Mouse (Mus musculus) heart, adult 2 months (tissue): ENCODE data around the gene Mettl21e. TPM values are rescaled to one million over a fixed set of nuclear protein-coding genes. Genes with fewer than 3 reads are reported as not detected.

Experiments
- DNase-seq, 2 experiments: peaks; one replicate each; pipeline ENCODE4 v3.0.0; 2021
- H3K27ac ChIP-seq: fragments of 200-600 bp; 2 replicates; pipeline ENCODE4 v1.8.1; 2022
- H3K27me3 ChIP-seq: fragments of 200-500 bp; 2 replicates; pipeline ENCODE4 v1.6.1; 2012; ENCODE audit warnings: mild to moderate bottlenecking, low read length, inconsistent platforms, mixed read lengths; ENCODE audit not compliant: control insufficient read depth, insufficient read depth
- H3K36me3 ChIP-seq: fragments of 200-500 bp; 2 replicates; pipeline ENCODE4 v1.6.1; 2012; ENCODE audit warnings: low read length, inconsistent platforms; ENCODE audit not compliant: control insufficient read depth, insufficient read depth
- H3K4me1 ChIP-seq: fragments of 200-500 bp; 2 replicates; pipeline ENCODE4 v1.6.1; 2011; ENCODE audit warnings: low read length; ENCODE audit not compliant: control insufficient read depth, insufficient read depth
- H3K4me3 ChIP-seq: fragments of 200-600 bp; 2 replicates; pipeline ENCODE4 v1.8.1; 2022
- H3K79me2 ChIP-seq: fragments of 200-500 bp; replicated peaks from 2 replicates; pipeline ENCODE4 v1.6.1; 2012; ENCODE audit warnings: mild to moderate bottlenecking, inconsistent platforms, low read length, moderate library complexity, mixed read lengths; ENCODE audit not compliant: control insufficient read depth, insufficient read depth
- H3K9ac ChIP-seq: fragments of 200-500 bp; 2 replicates; pipeline ENCODE4 v1.6.1; 2012; ENCODE audit warnings: low read depth, mild to moderate bottlenecking, control low read depth, inconsistent platforms, low read length, mixed read lengths
- CTCF ChIP-seq: fragments of 200-600 bp; IDR thresholded peaks from 2 replicates; pipeline ENCODE4 v1.8.1; 2022; ENCODE audit warnings: antibody characterized with exemption, mild to moderate bottlenecking, moderate library complexity
- EP300 ChIP-seq: fragments of 200-500 bp; IDR thresholded peaks from 2 replicates; pipeline ENCODE4 v1.6.1; 2011; ENCODE audit warnings: low read depth, low read length, control low read depth; ENCODE audit not compliant: insufficient read depth
- POLR2A ChIP-seq: fragments of 200-500 bp; IDR thresholded peaks from 2 replicates; pipeline ENCODE4 v1.6.1; 2011; ENCODE audit warnings: mild to moderate bottlenecking, low read depth, low read length, control low read depth; ENCODE audit not compliant: insufficient read depth
- WGBS: fragments of 180-500 bp; shearing (Covaris S2); methylation state at CpG from one replicate; pipeline ENCODE4 v1.1.7; 2018; 5-methylcytosine and 5-hydroxymethylcytosine counted together
- intact Hi-C: fragments of 180-260 bp; cut with DNase I; formaldehyde crosslinking; loops from one replicate; pipeline ENCODE4 v1.15.1; 2025
- polyA plus RNA-seq: library from polyadenylated mRNA; depleted of rRNA; stranded (reverse); fragments of >200 nt; gene quantifications from 2 replicates; pipeline ENCODE4 v1.2.3, GENCODE M21; 2012
- total RNA-seq, 2 experiments: library from RNA; stranded (reverse); gene quantifications; 2 replicates each; pipeline ENCODE4 v1.2.3; 2021

The Mettl21e gene
- total and polyA plus RNA-seq, 3 experiments, result 0.11 TPM; not detected in 2

DNA sequence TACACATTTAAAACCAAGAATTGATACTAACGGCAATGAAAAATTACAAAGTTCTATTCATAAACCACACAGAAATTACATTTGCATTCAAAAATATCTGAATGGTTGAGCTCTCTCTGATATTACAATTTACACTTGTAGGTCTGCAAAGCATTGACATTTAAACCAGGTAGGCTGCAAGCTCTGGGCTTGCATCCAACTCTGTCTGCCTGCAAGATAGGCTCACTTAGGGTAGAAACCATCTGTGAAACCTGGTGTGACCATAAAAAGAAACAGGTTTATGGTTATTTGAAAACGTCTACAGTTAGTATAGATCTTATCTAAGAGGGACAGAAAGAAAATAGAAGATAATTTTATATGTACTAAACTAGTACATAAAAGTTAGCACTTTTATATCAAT, 1.6 kb downstream of the Mettl21e start:
- Histone ChIP-seq H3K27ac (no peak overlapping the region), H3K9ac (no peak overlapping the region), H3K4me3 (no peak overlapping the region), H3K79me2 (no peaks in the 10 kb centered on the region), H3K27me3 (no peaks in the 10 kb centered on the region), H3K4me1 (peaks cover 1% of the 10 kb centered on the region; the same call in 1 of the 2 replicates), H3K36me3 (no peaks in the 10 kb centered on the region)
- intact Hi-C loops, result no loop called here
- WGBS, result 43% methylated on average over 2 of the region's 2 CpGs
- no peak for DNase-seq
- no peak for TF ChIP-seq CTCF
- TF ChIP-seq POLR2A, result no peak
- no peak for TF ChIP-seq EP300

- Histone ChIP-seq H3K27ac (no peak overlapping the region; the same call in 1 of the 2 replicates), H3K4me1 (peaks cover 1% of the 10 kb centered on the region; the same call in 1 of the 2 replicates), H3K27me3 (no peaks in the 10 kb centered on the region), H3K36me3 (no peaks in the 10 kb centered on the region), H3K4me3 (no peak overlapping the region), H3K9ac (no peak overlapping the region), H3K79me2 (no peaks in the 10 kb centered on the region)
- intact Hi-C loops, result no loop called here
- WGBS, result 30% methylated on average over 2 of the region's 2 CpGs
- peak in 1 of 2 experiments; percentile 26 for DNase-seq
- TF ChIP-seq EP300, result no peak
- TF ChIP-seq POLR2A, result no peak
- no peak for TF ChIP-seq CTCF
Measured at GRCm38 (mm10) chr1:44216352-44217116, 2.2 kb downstream of the Mettl21e start.

DNA sequence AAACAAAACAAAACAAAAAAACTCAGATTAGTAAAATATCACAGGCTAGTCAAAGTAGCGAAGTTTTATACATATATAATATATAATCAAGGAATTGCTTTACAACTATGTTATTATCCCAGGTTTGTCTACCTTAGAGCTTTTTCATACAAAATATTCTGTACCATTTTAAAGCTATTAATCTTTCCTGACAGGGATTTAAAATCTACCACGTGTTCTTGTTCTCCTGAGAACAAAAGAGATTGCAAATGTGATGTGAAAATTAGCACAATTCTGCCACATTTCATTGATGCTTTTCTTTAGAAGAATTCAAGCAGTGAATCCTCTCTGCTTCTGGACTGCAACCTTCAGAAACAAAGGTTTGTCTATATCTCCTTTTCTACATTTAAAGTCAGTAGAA, 4.3 kb downstream of the Mettl21e start:
- Histone ChIP-seq H3K4me3 (no peak overlapping the region), H3K36me3 (no peaks in the 10 kb centered on the region), H3K79me2 (no peaks in the 10 kb centered on the region), H3K4me1 (peaks cover 1% of the 10 kb centered on the region; the same call in 1 of the 2 replicates), H3K27me3 (no peaks in the 10 kb centered on the region), H3K9ac (no peak overlapping the region), H3K27ac (no peak overlapping the region)
- TF ChIP-seq POLR2A, result no peak
- TF ChIP-seq CTCF, result no peak
- no peak for TF ChIP-seq EP300
- DNase-seq, result no peak
- WGBS, result 61% methylated on average over 2 of the region's 2 CpGs
- intact Hi-C loops, result no loop called here

DNA sequence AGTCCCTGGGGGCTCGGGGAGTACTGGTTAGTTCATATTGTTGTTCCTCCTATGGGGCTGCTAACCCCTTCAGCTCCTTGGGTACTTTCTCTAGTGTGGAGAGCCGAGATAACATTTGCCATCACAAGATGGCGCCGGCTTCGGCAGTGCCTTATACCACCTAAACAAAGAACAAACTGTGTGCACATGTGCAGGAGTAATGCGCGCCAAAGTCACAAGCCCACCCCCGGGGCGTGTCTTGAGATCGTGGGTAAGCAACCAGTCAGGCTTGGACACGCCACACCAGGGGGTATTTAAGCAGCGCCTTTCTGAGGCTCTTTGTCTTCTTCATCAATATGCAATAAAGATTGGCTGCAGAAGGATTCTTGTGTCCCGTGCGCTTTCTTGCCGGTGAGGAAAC, 15.9 kb downstream of the Mettl21e start:
- Histone ChIP-seq H3K79me2 (no peaks in the 10 kb centered on the region), H3K36me3 (no peaks in the 10 kb centered on the region), H3K27me3 (no peaks in the 10 kb centered on the region), H3K4me1 (peaks cover 1% of the 10 kb centered on the region), H3K9ac (no peak overlapping the region), H3K4me3 (no peak overlapping the region), H3K27ac (no peak overlapping the region)
- intact Hi-C loops, result no loop called here
- DNase-seq, result no peak
- WGBS, result 90% methylated on average over 15 of the region's 15 CpGs
- TF ChIP-seq EP300, result no peak
- TF ChIP-seq CTCF, result no peak
- no peak for TF ChIP-seq POLR2A

GRCm38 (mm10) chr1:44198273-44199171, 20.2 kb downstream of the Mettl21e start:
- peak; percentile 16 to 23 for DNase-seq
- Histone ChIP-seq H3K79me2 (no peaks in the 10 kb centered on the region), H3K9ac (peak overlapping the region; percentile 11; the same call in 1 of the 2 replicates), H3K4me3 (peak overlapping the region; percentile 30), H3K4me1 (peaks cover 1% of the 10 kb centered on the region), H3K27me3 (no peaks in the 10 kb centered on the region), H3K27ac (no peak overlapping the region), H3K36me3 (no peaks in the 10 kb centered on the region)
- 13% methylated on average over 46 of the region's 47 CpGs for WGBS
- intact Hi-C loops, result no loop called here
- TF ChIP-seq POLR2A (no peak), EP300 (0 out of 2 replicates have a peak, but pooled peaks have one; percentile 17)
